ENCODE assay signal across 33 mouse cellular contexts in genomic region chr2:60685973-60686372, GRCm38 (mm10). TPM values are rescaled to one million over a fixed set of nuclear protein-coding genes. Genes with fewer than 3 reads are reported as not detected.
"Had no signal": no experiment of that assay in that cellular context is flagged by ENCODE, and none has a peak within 500 bp of the region (broad histone marks: within the 10 kb centered on the region; RNA-seq: fewer than 3 reads in every experiment).

No protein-coding gene starts in this region.

- DNase-seq: heart, postnatal 10 days; heart, postnatal 14 days; heart, postnatal 36 days; heart, postnatal 4 days; kidney, adult 11 months; kidney, adult 18-20 months; kidney, adult 2 months; kidney, adult 8-10 months; kidney, adult 9 months; kidney, postnatal 10 days; kidney, postnatal 14 days; kidney, postnatal 25 days; kidney, postnatal 36 days; kidney, postnatal 4 days; layer of hippocampus, adult 9-11 months; layer of hippocampus, postnatal 36 days had no signal

- H3K36me3 ChIP-seq: heart, embryonic 10.5 days; heart, embryonic 12.5 days; heart, embryonic 13.5 days; heart, embryonic 15.5 days; hindbrain, embryonic 10.5 days; hindbrain, embryonic 12.5 days; hindbrain, embryonic 13.5 days; hindbrain, embryonic 15.5 days; intestine, embryonic 15.5 days; kidney, embryonic 15.5 days had no signal

- H3K9ac ChIP-seq: heart, embryonic 12.5 days; heart, embryonic 13.5 days; heart, embryonic 15.5 days; hindbrain, embryonic 12.5 days; hindbrain, embryonic 13.5 days; hindbrain, embryonic 14.5 days; hindbrain, embryonic 15.5 days; intestine, embryonic 15.5 days; kidney, embryonic 15.5 days had no signal

- H3K27ac ChIP-seq: heart, embryonic 10.5 days; heart, embryonic 13.5 days; heart, embryonic 15.5 days; hindbrain, embryonic 10.5 days; hindbrain, embryonic 12.5 days; hindbrain, embryonic 13.5 days; hindbrain, embryonic 14.5 days; hindbrain, embryonic 15.5 days; hindbrain, postnatal 0 days; intestine, embryonic 15.5 days; kidney, embryonic 15.5 days; kidney, postnatal 0 days; layer of hippocampus, adult 2 months had no signal

- H3K4me3 ChIP-seq: heart, embryonic 10.5 days; heart, embryonic 12.5 days; heart, embryonic 13.5 days; heart, embryonic 15.5 days; hindbrain, embryonic 10.5 days; hindbrain, embryonic 12.5 days; hindbrain, embryonic 13.5 days; hindbrain, embryonic 15.5 days; intestine, embryonic 15.5 days; kidney, embryonic 15.5 days; layer of hippocampus, adult 2 months had no signal

- H3K27me3 ChIP-seq: heart, embryonic 12.5 days; heart, embryonic 13.5 days; heart, embryonic 15.5 days; hindbrain, embryonic 12.5 days; hindbrain, embryonic 13.5 days; hindbrain, embryonic 15.5 days; intestine, embryonic 15.5 days; kidney, embryonic 15.5 days had no signal

RNA-seq across cellular contexts. Expression of gene Itgb6, which starts 36.5 kb away (rescaled TPM):
- total RNA-seq: hematopoietic stem cell, adult 5-6 weeks; layer of hippocampus, adult 2 months; left cerebral cortex, adult 18-20 months had no signal
- polyA plus RNA-seq: hindbrain, embryonic 14.5 days; hindbrain, embryonic 15.5 days; inflammation-experienced regulatory T-cells, adult 6 months had no signal
